Mouse (Mus musculus) right cerebral cortex, adult 18-20 months (tissue): ENCODE data around the gene Eras.
A peak's percentile ranks its signal among the peaks of the same experiment; 100 is the strongest.
"Not testable (repeated sequence)": the region's sequence is repeated elsewhere in the genome, so short reads cannot be mapped to it uniquely, and the experiment has no call there.

ENCODE experiments used
- DNase-seq: peaks from one replicate; pipeline ENCODE4 v3.0.0; 2022; ENCODE audit warnings: mixed read lengths

The Eras gene

DNA sequence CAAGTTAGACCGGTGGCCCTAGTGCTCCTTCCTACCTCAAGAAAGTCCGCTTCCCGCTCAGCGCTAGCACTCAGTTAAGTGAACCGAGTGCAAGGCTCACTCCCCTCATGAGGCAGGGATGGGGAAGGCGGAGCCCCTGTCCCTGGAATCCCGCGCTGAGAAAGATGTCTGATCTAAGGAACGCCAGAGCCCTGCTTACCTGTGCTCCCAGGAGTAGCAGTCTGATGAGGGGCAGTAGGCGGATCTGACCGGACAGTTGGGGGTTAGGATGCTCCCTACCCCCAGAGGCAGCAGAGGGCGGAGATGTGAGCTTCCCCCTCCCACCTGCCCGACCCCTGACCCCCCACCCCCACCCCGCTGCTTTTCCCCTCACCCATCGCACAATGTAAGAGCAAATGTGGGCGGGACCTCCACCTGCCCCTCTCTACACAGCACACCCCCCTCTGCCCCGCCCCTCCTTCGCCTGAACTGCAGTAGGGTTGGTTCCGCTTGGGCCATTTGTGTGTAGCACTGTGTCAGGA lies at the start of gene Eras:
TSS of gene Eras (minus strand) at position 338 of the 521 bp plus-strand sequence.
- no peak for DNase-seq

DNA sequence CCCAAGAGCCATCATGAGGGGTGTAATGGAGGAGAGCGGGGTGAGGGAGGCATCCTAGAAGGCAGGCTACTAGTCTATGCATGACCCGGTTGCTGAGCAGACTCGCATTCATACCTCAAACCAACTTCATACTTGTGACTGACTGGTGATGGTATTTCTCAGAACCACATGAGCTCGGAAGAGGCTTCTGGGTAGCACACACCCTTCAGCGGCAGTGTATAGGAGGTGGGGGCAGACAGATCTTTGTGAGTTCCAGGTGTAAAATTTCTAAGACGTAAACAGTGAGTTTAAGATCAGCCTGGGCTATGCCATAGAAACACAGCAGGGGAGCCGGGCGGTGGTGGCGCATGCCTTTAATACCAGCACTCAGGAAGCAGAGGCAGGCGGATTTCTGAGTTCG lies 49.5 kb upstream of the Eras start, which contains the start of gene Gata1:
TSS of gene Gata1 (minus strand) at position 180 of the 400 bp plus-strand sequence.
- no peak for DNase-seq

DNA sequence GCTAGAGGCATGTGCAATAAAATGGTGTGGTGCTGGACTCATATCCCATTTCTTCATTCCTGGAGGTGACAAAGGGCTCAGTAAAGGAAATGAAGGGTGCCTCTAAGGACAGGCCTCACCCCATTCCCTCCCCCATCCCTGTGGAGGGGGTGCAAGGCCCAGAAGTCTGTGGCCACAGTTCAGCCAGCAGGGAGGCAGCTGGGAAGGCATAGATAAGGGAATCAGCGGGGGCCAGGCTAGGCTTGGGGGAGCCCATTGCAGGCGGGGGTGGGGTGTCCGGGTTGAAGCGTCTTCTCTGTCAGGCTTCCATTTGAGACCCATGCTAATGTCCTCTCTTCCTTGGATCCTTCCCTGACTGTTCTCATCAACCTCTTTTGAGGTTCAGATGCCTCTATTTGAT lies 42.9 kb upstream of the Eras start:
- no peak for DNase-seq

DNA sequence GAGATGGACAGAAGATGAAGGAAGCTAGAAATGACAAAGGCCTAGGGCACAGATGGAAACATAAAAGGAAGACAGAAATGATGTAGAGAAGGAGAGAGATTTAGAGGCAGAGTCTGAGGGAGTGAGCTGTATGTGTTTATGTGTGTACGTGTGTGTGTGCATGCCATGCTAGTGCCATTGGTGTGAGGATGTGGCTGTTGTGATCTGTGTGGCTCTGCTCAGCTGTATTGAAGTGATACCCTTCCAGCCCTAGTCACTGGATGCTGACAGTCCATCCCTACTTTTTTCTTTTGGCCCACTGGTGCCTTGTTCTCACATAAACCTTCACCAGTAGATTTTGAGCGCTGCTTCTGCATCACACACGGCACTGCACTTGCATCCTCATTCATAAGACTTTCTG lies 40.5 kb upstream of the Eras start:
- DNase-seq: no peak

DNA sequence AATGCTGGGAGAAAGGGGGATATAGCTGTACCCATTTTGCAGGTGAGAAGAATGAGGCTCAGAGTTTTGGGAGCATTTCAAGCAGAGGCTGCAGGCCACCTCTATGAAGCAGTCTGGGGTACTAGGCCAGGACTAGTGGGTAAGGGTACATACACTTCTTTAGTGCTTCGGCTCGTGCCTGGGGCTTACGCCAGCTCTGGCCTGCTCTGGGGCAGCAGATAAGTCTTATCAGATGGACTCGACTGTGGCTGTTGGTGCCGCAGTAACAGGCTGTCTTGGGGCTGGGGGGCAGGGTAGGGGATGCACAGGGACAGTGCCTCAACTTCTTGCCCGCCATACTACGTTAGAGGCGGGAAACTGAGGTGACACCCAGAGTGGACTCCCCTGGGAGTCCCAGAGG lies 39.8 kb upstream of the Eras start:
- no peak for DNase-seq

DNA sequence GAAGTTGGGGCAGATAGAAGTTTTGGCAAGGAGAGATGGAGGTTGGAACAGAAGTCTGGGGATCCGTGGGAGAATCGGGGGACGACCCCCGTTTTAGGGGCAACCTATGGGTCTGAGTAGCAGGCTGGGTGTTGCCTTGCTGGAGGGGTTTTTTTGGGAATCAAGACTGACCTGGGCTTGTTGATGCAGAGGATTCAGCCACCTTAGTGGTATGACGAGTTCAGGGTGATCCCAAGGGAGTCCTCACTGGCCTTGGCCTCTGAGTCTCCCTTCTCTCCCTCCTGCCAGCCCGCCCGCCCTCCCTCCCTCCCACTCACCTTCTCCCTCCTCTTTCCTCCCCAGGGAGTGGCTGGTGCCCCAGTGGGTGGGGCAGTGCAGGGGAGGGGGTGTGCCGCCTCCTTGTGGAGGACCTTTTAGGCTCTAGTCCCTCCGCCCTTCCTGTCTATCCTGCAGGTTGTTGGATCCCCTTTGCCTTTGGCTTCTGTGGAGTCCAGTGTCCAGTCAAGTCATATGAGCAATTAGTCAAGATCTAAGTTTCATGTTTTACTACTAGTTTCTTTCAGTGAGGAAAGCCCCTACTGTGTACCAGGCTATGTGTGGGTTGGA lies 39.3 kb upstream of the Eras start:
- no peak for DNase-seq

DNA sequence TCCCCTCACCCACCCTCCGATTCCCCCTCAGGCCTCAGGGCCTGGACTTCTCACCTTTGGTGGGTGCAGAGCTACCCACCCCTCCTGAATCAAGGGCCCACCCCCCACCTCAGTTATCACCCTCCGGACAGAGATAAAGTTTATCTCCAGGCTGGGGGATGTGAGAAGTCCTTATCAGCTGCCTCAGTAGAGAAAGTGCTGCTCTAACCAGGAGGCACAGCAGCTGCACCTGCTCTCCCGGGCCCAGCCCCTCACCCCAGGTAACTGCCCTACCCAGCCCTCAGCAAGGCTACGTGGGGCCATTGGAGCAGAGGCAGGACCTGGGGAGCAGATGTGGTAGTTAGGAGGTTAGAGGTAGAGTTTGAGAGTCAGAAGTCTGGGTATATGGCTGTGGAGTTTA lies 37.8 kb upstream of the Eras start:
- no peak for DNase-seq

DNA sequence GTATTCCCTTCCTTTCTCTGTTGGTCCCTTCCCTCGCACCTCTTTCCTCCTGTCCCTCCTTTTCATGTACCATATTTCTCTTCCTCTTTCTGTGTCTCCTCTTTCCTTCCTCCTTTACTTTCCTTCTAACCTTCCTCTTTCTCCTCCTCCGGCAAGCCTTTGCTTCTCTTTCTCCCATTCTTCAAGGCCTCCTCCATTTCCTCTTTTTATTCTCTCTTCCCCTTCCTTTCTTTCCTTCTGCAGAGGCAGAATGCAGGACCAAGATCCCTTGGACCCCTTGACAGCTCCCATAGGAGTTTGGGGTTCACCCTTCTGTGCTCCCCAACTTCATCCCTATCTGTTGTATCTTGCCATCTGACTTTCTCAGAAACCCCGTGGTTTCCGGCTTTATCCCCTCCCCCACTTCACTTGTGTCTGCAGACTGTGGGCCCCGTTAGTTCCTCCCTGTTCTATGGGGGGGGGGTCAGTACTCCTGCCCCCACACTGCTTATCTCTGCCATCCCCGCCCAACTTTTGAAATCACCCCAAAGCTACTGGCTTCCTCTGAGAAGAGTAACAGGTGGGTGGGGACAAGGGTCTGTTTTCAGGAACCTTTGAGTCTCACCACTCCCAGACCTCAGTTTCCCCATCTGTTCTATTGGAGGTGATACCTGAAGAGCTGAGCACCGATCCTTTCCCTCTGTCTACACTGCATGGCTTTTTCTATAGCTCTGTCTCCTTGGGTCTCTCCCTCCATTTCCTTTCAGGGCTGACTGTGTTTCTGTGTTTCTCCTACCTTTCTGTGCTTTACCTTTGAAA lies 35.6 kb upstream of the Eras start:
- no peak for DNase-seq

DNA sequence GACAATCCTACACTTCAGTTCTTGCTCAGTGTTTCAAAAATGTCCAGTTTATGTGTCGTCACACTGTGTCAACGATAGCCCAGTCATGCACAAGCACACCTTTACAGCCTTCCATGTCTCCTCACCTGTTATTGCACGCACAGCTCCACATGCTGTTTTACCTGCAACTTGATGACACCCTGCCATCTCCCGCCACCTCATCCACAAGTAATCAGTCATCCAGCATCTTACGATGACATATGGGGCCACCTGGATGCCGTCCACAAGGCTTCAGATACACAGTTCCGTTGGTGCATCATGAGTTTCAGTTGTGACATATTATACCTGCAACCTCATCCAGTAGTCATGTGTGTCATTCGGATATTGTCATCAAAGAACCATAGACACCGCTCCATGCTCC lies 30.5 kb upstream of the Eras start:
- no peak for DNase-seq

DNA sequence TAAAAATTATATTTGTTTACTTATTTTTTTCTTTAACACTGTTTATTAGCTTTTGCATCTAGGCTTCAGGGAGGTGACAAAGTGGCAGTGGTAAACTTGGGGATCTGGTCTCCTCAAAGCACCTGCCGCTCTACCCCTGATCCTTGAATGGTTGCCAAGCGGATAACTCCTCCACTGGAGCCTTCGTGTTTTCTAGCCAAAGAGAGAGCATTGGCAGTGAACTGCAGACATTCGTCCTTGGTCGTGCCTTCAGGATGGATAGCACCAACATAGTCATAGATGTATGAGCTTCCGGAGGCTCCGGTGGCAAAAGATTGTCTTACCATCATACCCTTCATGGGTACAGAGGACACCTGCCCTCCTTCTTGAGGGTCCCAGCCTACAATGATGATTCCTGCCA lies 21.7 kb upstream of the Eras start:
- DNase-seq: no peak

DNA sequence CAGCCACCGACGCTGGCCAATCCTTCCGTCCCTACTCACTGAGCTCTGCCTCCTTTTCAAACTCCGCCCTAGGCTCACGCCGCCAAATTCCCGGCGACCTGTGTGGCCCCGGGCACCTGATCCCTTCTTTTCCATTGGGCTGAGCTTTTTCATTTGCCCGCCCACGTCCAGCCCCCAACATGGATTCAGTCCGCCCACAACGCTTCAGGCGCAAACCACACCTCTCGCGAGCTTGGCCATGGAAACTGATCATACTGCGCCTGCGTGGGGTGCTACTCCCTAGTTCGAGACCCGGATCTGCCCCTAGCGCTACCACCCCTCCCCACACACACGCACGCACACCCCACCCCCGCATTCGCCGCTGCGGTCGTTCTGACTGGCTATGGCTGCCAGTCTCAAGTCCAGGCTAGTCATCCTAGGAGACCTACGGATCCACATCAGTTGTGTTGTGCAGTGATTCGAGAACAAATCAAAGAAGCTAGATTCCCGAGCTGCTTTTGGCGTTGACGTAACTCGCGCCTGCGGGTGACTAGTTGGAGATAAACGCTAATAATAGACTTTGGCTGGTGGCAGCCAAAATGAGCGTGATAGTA lies 19.6 kb upstream of the Eras start:
- DNase-seq: peak; percentile 95

DNA sequence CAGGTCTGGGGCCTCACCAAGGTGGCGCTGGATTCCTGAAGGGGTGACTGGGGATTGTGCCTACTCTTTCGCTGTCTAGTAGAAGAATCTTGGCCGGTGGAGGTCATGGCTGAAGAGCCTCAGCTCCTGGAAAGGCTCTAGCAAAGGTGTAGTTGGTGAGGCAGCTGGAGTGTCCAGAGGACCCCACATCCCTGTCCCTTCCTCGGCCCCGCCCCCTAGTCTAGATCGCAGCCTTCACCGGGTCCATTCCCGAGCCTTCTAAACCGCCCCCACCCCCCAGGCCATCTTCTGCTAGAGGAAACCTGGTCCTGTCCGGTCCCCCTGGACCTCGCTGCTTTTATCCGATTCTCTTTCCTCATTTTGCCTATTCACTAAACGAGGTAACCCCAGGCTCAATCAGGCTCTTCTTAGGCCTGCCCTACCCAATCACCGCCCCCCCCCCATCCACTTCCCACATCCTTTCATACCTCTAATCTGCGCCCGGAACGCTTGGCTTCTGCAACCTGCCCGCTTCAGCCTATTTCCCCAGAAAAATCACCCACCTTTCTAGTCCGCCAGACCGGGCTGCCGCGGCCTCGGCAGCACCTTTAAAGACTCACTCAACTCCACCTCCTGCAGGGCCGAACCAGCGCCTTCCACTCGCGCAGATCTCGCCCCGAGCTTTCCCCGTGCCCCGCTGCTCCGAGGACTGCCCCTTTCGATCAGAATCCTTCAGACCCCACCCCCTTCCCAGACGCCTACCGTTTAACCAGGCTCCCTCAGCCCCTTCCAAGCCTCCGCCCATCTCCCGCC lies 18.9 kb upstream of the Eras start, which contains the start of gene Hdac6:
TSS of gene Hdac6 (minus strand) at position 782 of the 792 bp plus-strand sequence.
- no peak for DNase-seq

DNA sequence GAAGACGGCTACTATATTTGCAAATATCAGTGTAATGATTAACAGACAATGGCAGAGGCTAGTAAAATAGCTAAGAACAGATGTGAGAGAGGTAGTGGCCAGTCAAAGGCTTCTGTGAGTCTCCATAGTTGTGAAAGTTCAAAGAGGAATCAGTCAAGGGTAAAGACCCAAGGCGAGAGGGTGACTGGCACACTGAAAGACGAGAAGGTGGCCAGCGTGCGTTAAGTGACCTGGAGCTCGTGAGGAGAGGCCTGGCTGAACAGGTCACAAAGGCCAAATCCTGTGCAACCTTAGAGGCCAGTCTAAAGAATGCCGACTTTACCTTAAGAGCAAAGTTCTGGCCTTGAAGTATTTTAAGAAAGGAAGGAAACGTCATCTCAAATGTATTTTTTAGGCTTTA lies 17.2 kb upstream of the Eras start:
- no peak for DNase-seq

DNA sequence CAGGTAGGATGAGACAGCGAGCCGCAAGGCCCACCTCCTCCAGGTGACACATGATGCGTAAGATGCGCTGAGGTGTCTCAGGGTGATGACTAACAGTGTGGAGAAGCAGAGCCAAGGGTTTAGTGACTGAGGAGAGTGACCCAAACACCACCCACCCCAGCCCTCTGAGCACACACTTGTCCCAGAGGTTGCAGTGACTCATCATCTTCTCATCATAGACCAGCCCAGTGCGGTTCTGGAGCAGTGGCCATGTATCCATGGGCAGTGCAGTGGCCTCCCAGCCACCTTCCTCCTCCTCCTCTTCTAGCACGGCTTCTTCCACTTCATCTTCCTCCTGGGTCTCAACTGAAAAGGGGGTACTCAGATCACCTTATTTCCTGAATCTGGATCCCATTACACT lies 9.3 kb upstream of the Eras start:
- DNase-seq: no peak

DNA sequence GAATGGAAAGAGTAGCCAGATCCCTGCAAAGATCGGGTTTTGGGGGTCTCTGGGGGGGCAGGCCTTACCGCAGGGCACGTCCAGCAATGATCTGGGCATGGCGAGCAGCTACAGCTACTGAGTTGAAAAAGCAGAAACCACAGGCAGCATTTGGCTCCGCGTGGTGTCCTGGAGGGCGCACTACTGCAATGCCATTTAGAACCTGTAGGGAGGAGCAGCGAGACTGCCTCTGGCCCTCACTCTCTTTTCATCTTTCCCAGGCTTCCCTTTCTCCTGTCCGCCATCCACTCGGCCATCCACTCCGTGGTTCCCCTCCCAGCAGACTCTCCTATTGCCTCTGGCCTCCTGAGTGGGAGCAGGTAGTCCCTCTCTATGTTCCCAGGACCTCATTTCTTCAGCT lies 8.5 kb upstream of the Eras start:
- no peak for DNase-seq

DNA sequence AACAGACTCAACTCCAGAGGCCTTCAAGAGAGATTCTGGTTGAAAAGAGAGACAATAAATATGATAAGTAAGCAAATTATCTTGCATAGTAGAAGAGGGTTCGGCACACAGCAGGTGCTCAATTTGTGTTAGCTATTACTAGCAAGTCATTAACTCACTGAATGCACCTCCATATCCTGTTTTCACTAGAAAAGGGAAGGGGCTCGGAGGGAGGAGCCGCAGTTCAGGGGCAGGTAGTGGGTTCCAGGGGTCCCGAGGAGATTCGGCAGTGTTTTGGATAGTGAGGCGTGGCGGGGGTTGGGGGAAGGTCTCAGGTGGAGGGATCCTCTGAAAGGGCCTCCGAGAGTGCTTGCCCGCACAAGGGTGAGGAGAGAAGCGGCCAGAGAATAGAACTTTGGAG lies 1.3 kb downstream of the Eras start:
- no peak for DNase-seq

DNA sequence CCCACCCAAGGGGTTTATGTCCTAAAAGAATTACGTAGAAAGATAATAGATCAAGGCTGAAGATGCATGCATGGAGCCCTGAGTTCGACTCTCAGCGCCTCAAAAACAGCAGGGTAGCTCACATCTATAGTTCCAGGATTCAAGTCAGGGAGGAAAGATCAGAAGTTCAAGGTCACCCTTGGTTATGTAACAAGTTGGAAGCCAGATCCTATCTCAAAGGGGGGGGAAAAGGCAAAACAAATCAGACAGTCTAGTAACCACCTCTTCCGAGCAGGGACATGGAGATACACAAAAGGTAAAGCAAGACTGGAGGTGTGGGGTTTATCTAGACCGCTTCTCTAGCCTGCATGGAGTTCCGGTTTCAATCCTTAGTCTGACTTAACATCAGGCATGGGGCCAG lies 2.1 kb downstream of the Eras start:
- no peak for DNase-seq

DNA sequence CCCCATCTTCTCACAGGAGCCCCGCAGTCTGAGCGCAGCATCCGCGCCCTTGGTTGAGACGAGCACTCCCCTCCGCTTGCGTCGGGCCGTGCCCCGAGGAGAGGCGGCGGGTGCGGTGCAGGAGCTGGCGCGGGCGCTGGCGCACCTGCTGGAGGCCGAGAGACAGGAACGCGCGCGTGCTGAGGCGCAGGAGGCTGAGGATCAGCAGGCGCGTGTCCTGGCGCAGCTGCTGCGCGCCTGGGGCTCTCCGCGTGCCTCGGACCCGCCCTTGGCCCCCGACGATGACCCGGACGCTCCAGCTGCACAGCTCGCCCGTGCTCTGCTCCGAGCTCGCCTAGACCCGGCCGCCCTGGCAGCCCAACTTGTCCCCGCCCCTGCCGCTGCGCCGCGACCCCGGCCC lies 6.4 kb downstream of the Eras start:
- DNase-seq: peak; percentile 10

DNA sequence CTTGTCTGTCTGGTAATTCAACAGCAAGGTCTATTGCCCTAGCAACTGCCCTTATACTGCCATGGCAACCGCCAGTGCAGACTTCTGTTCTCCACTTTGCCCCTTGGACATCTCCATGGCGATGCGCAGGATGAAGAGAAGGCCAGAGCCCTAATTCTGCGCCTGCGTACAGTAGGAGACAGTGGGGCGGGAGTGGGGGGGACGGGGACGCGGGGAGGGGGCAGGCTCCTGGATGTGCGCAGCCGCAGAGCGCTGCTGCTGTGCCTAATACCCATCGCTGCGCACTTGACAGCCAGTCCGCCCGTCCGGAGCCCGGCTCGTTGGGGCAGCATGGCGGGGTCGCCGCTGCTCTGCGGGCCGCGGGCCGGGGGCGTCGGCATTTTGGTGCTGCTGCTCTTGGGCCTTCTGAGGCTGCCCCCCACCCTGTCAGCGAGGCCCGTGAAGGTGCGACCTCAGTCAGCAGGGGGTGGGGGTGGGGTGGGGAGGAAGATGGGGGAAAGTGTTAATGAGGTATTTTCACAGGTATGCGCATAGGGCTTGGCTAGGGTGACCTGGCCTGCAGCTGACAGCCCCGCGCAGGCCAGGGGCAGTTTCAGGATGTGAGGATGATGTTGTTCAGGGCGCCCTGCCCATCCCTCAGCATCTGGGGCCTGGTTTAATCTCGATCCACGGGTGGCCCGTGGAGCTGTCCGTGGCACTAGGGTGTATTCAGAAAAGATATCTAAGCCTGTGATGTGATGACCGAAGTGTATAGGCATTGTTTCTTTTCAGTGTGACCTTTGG lies 8.6 kb downstream of the Eras start, which contains the start of gene Pcsk1n:
TSS of gene Pcsk1n (plus strand) at position 222 of the 783 bp plus-strand sequence.
- DNase-seq: peak; percentile 55

DNA sequence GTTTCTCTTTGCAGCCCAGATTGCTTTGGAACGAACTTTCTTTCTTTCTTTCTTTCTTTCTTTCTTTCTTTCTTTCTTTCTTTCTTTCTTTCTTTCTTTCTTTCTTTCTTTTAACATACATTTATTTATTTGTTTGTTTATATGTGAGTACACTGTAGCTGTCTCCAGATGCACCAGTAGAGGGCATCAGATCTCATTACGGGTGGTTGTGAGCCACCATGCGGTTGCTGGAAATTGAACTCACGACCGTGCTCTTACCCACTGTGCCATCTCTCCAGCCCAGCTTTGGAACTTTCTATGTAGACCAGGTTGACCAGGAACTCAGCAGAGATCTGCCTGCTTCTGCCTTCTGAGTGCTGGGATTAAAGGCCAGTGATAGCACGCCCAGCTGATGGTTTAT lies 10.4 kb downstream of the Eras start:
- not testable (repeated sequence) for DNase-seq

DNA sequence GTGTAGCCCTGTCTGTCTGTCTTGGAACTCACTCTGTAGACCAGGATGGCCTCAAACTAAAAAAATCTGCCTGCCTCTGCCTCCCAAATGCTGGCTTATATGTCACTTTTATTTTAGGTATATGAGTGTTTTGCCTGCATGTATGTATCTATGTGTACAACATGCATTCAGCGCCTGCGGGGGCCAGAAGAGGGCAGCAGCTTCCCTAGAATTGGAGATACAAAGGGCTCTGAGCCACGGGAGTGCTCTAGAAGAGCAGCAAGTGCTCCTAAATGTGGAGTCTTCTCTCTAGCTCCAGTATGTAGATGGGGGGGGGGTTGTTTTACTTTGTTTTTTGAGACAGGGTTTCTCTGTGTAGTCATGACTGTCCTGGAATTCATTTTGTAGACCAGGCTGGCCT lies 12.7 kb downstream of the Eras start:
- not testable (repeated sequence) for DNase-seq

DNA sequence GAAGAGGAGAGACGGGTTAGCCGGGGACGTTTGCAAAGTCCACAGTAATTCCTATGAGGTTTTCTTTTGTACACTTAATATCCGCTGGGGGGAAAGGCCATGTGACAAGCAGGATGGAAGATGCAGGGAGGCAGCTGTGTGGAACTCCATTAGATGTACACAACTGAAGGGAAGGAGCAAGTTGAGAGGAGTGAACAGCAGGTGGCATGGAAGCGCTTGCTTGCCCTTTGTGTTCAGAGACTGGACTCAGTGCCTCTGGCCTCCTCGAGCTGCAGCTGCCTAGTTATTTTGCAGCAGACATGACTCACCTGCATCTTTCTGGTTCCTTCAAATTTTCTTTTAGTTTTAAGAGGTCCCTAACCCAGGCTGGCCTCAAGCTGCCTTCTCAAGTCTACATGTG lies 17.9 kb downstream of the Eras start:
- DNase-seq: no peak
